Mouse (Mus musculus) megakaryocyte, embryonic 14.5 days (primary cell): Measurements from ENCODE around the gene Dguok. TPM values are rescaled to one million over a fixed set of nuclear protein-coding genes. Genes with fewer than 3 reads are reported as not detected.
A peak's percentile ranks its signal among the peaks of the same experiment; 100 is the strongest.

ENCODE experiments used
- H3K27me3 ChIP-seq: replicated peaks from 2 replicates; pipeline ENCODE3; 2012; ENCODE audit warnings: inconsistent platforms
- H3K36me3 ChIP-seq: replicated peaks from 2 replicates; pipeline ENCODE3; 2012; ENCODE audit warnings: low read length, inconsistent platforms, mixed read lengths
- H3K4me1 ChIP-seq: 2 replicates; pipeline ENCODE4 v1.6.1; 2012; ENCODE audit warnings: inconsistent platforms
- H3K4me3 ChIP-seq: replicated peaks from 2 replicates; pipeline ENCODE3; 2012; ENCODE audit warnings: moderate library complexity, mild to moderate bottlenecking, inconsistent platforms
- H3K9me3 ChIP-seq: 2 replicates; pipeline ENCODE4 v1.6.1; 2012; ENCODE audit warnings: inconsistent platforms
- FLI1 ChIP-seq: IDR thresholded peaks from 2 replicates; pipeline ENCODE4 v1.6.1; 2012; ENCODE audit warnings: low read length, inconsistent platforms, mixed read lengths
- GATA1 ChIP-seq: IDR thresholded peaks from 3 replicates; pipeline ENCODE4 v1.6.1; 2012; ENCODE audit warnings: mixed read lengths, low read length, inconsistent platforms, borderline replicate concordance
- polyA plus RNA-seq: library from polyadenylated mRNA; stranded (reverse); fragments of >175 nt; gene quantifications from 2 replicates; pipeline ENCODE4 v1.2.3, GENCODE M21; 2012; ENCODE audit warnings: low replicate concordance; ENCODE audit not compliant: insufficient read depth

The Dguok gene
- polyA plus RNA-seq, 1 experiment, result 10.8 TPM

- TF ChIP-seq GATA1 (no peak), FLI1 (no peak)
- Histone ChIP-seq H3K4me3 (peak overlapping the region; percentile 75), H3K4me1 (peaks cover 100% of the 10 kb centered on the region), H3K36me3 (peaks cover 65% of the 10 kb centered on the region), H3K27me3 (no peaks in the 10 kb centered on the region), H3K9me3 (no peaks in the 10 kb centered on the region)
These were observed 59.7 kb downstream of the Dguok start for GRCm38 (mm10) chr6:83447031-83447430.

- TF ChIP-seq FLI1, result no peak
- TF ChIP-seq GATA1, result no peak
- Histone ChIP-seq H3K9me3 (no peaks in the 10 kb centered on the region), H3K4me3 (peak overlapping the region; percentile 7), H3K4me1 (peaks cover 99% of the 10 kb centered on the region), H3K27me3 (no peaks in the 10 kb centered on the region), H3K36me3 (peaks cover 62% of the 10 kb centered on the region)
These were observed 61.0 kb downstream of the Dguok start for GRCm38 (mm10) chr6:83445796-83446195.

DNA sequence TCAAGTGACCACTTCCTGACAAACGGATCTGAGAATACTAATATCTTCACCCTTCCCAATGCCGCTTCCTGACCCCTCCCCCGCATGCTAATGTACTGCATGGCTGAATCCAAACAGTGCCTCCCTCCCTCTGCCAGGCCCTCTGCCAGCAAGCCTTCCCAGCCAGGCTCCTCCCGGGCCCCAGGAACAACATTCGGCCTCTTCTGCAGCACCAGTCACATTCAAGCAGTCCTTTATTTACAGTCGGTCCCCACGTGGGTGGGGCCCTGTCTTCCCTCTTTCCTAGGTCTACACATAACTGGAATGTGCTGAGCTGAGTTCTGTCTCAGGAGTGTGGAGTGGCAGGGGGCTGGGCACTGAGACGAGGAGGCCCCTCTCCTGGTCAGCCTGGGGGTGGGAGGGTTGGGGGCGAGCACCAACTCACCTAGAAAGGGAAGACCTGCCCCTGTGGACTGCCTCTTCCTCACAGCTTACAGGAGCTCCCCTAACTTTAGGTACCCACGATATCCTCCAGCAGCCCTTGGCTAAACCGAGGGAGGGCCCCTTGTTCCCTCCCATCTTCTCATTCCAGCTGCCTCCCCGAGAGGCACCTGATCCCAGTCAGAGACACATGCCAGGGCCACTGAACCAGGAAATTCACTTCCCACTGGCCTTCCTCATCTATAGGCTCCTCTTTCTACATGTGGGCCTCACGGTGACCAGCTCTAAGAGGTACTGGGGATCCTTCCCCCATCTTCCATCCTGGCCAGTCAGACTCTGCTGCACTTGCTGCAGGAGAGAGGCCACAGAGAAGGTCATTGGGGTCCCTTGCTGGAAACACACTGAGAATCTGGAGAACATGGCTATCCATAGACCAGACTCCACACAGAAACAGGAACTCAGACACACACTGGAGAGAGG, 63.1 kb downstream of the Dguok start:
- peaks cover 72% of the 10 kb centered on the region for H3K36me3 ChIP-seq
- TF ChIP-seq FLI1, result no peak
- H3K27me3 ChIP-seq, result no peaks in the 10 kb centered on the region
- peaks cover 99% of the 10 kb centered on the region for H3K4me1 ChIP-seq
- no peaks in the 10 kb centered on the region for H3K9me3 ChIP-seq
- peak overlapping the region; percentile 99 for H3K4me3 ChIP-seq

- H3K4me3 ChIP-seq, result peak overlapping the region; percentile 99
- no peaks in the 10 kb centered on the region for H3K9me3 ChIP-seq
- H3K27me3 ChIP-seq, result no peaks in the 10 kb centered on the region
- TF ChIP-seq FLI1, result no peak
- H3K4me1 ChIP-seq, result peaks cover 99% of the 10 kb centered on the region
- H3K36me3 ChIP-seq, result peaks cover 73% of the 10 kb centered on the region
These were observed 64.1 kb downstream of the Dguok start for GRCm38 (mm10) chr6:83442639-83443038.

GRCm38 (mm10) chr6:83441259-83442061, 65.3 kb downstream of the Dguok start:
- H3K27me3 ChIP-seq, result no peaks in the 10 kb centered on the region
- peaks cover 71% of the 10 kb centered on the region for H3K36me3 ChIP-seq
- peak overlapping the region; percentile 99 for H3K4me3 ChIP-seq
- no peak for TF ChIP-seq GATA1
- no peak for TF ChIP-seq FLI1
- H3K4me1 ChIP-seq, result peaks cover 99% of the 10 kb centered on the region
- H3K9me3 ChIP-seq, result no peaks in the 10 kb centered on the region

DNA sequence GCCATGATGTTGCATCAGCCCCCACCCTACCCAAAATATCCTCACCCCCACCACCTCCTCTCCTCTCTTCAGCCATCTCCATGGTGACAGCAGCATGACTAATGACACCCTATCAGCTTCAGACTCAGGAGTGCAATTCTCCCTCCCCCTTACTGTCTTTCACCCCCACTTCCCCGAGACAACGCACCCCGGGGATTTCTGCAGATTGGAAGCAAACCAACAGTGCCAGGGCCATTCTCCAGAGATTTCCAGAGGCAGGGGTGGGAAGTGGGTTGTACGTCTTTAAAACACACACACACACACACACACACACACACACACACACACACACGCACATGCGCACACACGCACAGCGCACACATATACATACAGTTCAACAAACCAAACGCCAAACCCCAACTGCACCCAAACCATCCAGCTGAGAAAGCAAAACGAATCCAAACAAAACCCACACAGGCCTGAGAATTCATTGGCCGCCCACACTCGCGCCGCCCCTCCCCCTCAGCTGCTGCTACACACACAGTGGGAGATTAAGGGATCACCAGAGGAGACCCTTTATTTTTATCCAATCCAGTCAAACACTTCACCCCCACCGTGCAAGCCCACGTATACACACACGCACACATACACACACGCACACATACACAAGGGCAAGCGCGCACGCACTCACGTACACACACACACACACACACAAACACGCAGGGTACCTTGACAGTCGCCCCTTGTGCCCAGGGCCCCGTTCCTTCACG, 66.1 kb downstream of the Dguok start:
- H3K4me3 ChIP-seq, result peak overlapping the region; percentile 99
- H3K27me3 ChIP-seq, result no peaks in the 10 kb centered on the region
- H3K36me3 ChIP-seq, result peaks cover 68% of the 10 kb centered on the region
- no peaks in the 10 kb centered on the region for H3K9me3 ChIP-seq
- TF ChIP-seq FLI1, result no peak
- no peak for TF ChIP-seq GATA1
- H3K4me1 ChIP-seq, result peaks cover 99% of the 10 kb centered on the region

- Histone ChIP-seq H3K4me3 (peak overlapping the region; percentile 99), H3K27me3 (no peaks in the 10 kb centered on the region), H3K9me3 (no peaks in the 10 kb centered on the region), H3K36me3 (peaks cover 68% of the 10 kb centered on the region), H3K4me1 (peaks cover 99% of the 10 kb centered on the region)
- no peak for TF ChIP-seq FLI1
- no peak for TF ChIP-seq GATA1
These were observed 66.6 kb downstream of the Dguok start for GRCm38 (mm10) chr6:83440197-83440509.

- H3K4me1 ChIP-seq, result peaks cover 99% of the 10 kb centered on the region
- peaks cover 68% of the 10 kb centered on the region for H3K36me3 ChIP-seq
- no peak for TF ChIP-seq GATA1
- no peak for TF ChIP-seq FLI1
- no peaks in the 10 kb centered on the region for H3K27me3 ChIP-seq
- H3K4me3 ChIP-seq, result peak overlapping the region; percentile 99
- H3K9me3 ChIP-seq, result no peaks in the 10 kb centered on the region
These were observed 67.0 kb downstream of the Dguok start for GRCm38 (mm10) chr6:83439781-83440180.

DNA sequence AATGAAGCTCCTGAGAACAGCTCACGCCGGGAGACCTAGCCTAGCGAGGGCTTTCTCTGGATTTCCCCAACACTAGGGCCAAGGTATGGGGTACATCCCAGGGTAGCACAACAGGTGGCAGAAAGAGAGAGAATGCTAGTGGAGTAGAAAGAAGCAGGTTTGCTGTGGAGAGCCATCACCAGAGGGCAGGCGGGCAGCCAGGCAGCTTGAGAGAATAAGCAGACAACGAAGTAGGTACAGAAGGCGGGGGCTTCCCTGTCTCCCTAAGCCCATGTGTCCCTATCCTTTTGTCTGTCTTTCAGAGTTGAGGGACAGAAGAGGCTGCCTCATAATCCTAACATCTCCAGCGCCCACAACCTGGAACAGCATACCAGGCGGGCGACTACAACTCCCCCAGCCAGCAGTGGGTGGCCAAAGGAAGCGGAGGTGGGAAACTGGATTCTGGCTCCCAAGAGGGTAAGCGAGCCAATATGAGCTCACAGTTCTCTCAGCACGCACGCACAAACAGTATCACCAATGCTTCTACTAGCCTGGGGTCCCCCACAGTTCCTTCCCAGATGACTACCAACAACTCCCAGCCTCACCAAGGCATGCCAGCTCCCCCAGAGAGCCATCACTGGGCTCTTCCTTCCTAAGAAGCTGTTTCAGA, 67.5 kb downstream of the Dguok start:
- no peaks in the 10 kb centered on the region for H3K27me3 ChIP-seq
- no peaks in the 10 kb centered on the region for H3K9me3 ChIP-seq
- peaks cover 68% of the 10 kb centered on the region for H3K36me3 ChIP-seq
- peaks cover 99% of the 10 kb centered on the region for H3K4me1 ChIP-seq
- TF ChIP-seq FLI1 (no peak), GATA1 (no peak)
- H3K4me3 ChIP-seq, result peak overlapping the region; percentile 99

GRCm38 (mm10) chr6:83438584-83438983, 68.2 kb downstream of the Dguok start:
- Histone ChIP-seq H3K9me3 (no peaks in the 10 kb centered on the region), H3K4me1 (peaks cover 99% of the 10 kb centered on the region)

More at GRCm38 (mm10) chr6:83438584-83438983, 68.2 kb downstream of the Dguok start:
- H3K27me3 ChIP-seq, result no peaks in the 10 kb centered on the region
- TF ChIP-seq GATA1 (no peak), FLI1 (no peak)
- peaks cover 69% of the 10 kb centered on the region for H3K36me3 ChIP-seq
- H3K4me3 ChIP-seq, result peak overlapping the region; percentile 21
